Mouse (Mus musculus) midbrain, embryonic 13.5 days (tissue): ENCODE results near the gene Wdr92. TPM values are rescaled to one million over a fixed set of nuclear protein-coding genes. Genes with fewer than 3 reads are reported as not detected.

Source experiments
- ATAC-seq: fragments of 200-750 bp; cut with Nextera tagmentation; 2 replicates; pipeline ENCODE4 v1.8.0; 2017; ENCODE audit warnings: mild to moderate bottlenecking, moderate TSS enrichment, moderate library complexity
- H3K27ac ChIP-seq: fragments of 300-500 bp; sonication (generic); 2 replicates; pipeline ENCODE4 v1.5.1; 2015; ENCODE audit warnings: inconsistent platforms, mild to moderate bottlenecking, moderate library complexity
- H3K27me3 ChIP-seq: fragments of 300-500 bp; sonication (generic); 2 replicates; pipeline ENCODE4 v1.6.1; 2015; ENCODE audit warnings: mild to moderate bottlenecking, inconsistent platforms
- H3K36me3 ChIP-seq: fragments of 300-500 bp; sonication (generic); 2 replicates; pipeline ENCODE4 v1.6.1; 2015; ENCODE audit warnings: mild to moderate bottlenecking, inconsistent platforms
- H3K4me1 ChIP-seq: fragments of 300-500 bp; sonication (generic); replicated peaks from 2 replicates; pipeline ENCODE4 v1.6.1; 2015; ENCODE audit warnings: inconsistent platforms
- H3K4me2 ChIP-seq: fragments of 300-500 bp; sonication (generic); replicated peaks from 2 replicates; pipeline ENCODE4 v1.6.1; 2015; ENCODE audit warnings: moderate library complexity, mild to moderate bottlenecking, inconsistent platforms
- H3K4me3 ChIP-seq: fragments of 300-500 bp; sonication (generic); replicated peaks from 2 replicates; pipeline ENCODE4 v1.5.1; 2015; ENCODE audit warnings: mild to moderate bottlenecking, inconsistent platforms
- H3K9ac ChIP-seq: fragments of 300-500 bp; sonication (generic); replicated peaks from 2 replicates; pipeline ENCODE4 v1.6.1; 2015; ENCODE audit warnings: mild to moderate bottlenecking, inconsistent platforms
- H3K9me3 ChIP-seq: fragments of 300-500 bp; sonication (generic); 2 replicates; pipeline ENCODE4 v1.6.1; 2016; ENCODE audit warnings: mild to moderate bottlenecking, inconsistent platforms
- WGBS: fragments of 180-500 bp; shearing (Covaris S2); methylation state at CpG from one replicate; pipeline ENCODE4 v1.1.7; 2015; 5-methylcytosine and 5-hydroxymethylcytosine counted together
- polyA plus RNA-seq: library from polyadenylated mRNA; unstranded; fragments of >200 nt; fragmentation: Nextera tagmentation; extraction: Ambion mirVana; gene quantifications from 2 replicates; pipeline ENCODE4 v1.2.1, GENCODE M21; 2015

Gene Wdr92
- polyA plus RNA-seq, 1 experiment from 2014 or later: 23.0 TPM

DNA sequence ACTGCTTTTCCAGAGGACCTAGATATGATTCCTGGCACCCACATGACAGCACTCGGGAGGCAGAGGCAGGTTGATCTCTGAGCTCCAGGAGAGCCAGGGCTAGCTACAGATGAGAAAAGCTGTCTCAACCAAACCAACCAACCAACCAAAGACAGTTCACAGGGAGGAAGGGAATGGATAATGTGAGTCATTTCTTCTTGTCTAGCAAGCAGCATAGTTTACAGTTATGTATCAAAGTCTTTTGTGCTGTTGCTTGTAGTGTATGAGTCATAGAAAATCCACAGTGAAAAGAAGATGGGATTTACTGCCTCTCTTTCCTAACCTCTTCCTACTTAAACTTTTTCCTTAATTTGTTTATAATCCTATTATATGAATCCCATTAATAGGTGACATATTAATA lies 5.3 kb upstream of the Wdr92 start:
- 96% methylated on average over 1 of the region's 1 CpGs for WGBS
- H3K4me3 ChIP-seq: no peak overlapping the region
- H3K9me3 ChIP-seq: peaks cover 6% of the 10 kb centered on the region; the same call in 1 of the 2 replicates
- H3K4me2 ChIP-seq: no peak overlapping the region
- H3K27ac ChIP-seq: no peak overlapping the region
- H3K27me3 ChIP-seq: no peaks in the 10 kb centered on the region
- H3K9ac ChIP-seq: no peak overlapping the region
- H3K4me1 ChIP-seq: peaks cover 7% of the 10 kb centered on the region; the same call in 1 of the 2 replicates
- peaks cover 4% of the 10 kb centered on the region; the same call in 1 of the 2 replicates for H3K36me3 ChIP-seq
- no peak for ATAC-seq

DNA sequence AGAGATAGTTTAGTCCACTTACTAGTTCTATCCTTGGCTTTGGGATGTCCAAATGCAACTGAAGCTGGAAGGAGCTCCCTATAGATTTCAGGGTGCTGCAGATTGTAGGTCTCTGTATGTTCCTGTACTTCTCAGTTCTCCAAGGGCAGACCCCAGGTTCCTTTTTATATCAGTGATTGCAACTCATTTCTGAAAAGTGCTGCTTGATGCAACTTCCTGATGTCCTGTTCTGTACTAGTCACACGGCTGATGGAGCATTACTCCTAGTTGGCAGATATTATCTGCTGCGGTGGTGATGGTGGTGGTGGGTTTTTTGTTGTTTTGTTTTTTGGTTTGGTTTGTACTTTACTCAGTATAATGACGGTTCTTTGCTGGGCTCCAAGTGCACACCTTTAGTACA lies 1.2 kb upstream of the Wdr92 start:
- H3K27me3 ChIP-seq: no peaks in the 10 kb centered on the region
- H3K36me3 ChIP-seq: 0 out of 2 replicates have a peak, but pooled peaks cover 3% of the 10 kb centered on the region
- H3K4me1 ChIP-seq: peaks cover 8% of the 10 kb centered on the region; the same call in 1 of the 2 replicates
- no peak overlapping the region for H3K4me3 ChIP-seq
- H3K4me2 ChIP-seq: no peak overlapping the region
- H3K27ac ChIP-seq: no peak overlapping the region
- no peak for ATAC-seq
- WGBS: 93% methylated on average over 3 of the region's 3 CpGs
- H3K9ac ChIP-seq: no peak overlapping the region
- no peaks in the 10 kb centered on the region for H3K9me3 ChIP-seq

DNA sequence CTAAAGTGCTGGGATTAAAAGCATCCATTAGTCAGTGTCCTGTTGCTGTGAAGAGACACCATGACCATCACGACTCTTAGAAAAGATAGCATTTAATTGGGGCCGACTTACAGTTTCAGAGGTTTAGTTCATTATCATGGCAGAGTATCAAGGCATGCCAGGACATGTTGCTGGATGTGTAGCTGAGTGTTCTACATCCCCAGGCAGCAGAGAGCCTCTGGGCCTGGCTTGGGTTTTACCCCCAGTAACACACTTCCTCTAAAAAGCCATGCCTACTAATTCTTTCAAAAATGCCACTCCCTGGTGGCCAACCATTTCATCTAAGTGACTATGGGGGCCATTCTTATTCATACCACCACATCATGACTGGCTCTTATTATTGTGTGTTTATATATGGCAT lies 1.3 kb downstream of the Wdr92 start:
- Histone ChIP-seq H3K9ac (no peak overlapping the region), H3K27me3 (no peaks in the 10 kb centered on the region), H3K9me3 (no peaks in the 10 kb centered on the region), H3K4me3 (no peak overlapping the region), H3K36me3 (0 out of 2 replicates have a peak, but pooled peaks cover 3% of the 10 kb centered on the region), H3K27ac (no peak overlapping the region), H3K4me1 (peaks cover 8% of the 10 kb centered on the region; the same call in 1 of the 2 replicates), H3K4me2 (no peak overlapping the region)
- ATAC-seq: no peak
- 90% methylated on average over 2 of the region's 2 CpGs for WGBS

DNA sequence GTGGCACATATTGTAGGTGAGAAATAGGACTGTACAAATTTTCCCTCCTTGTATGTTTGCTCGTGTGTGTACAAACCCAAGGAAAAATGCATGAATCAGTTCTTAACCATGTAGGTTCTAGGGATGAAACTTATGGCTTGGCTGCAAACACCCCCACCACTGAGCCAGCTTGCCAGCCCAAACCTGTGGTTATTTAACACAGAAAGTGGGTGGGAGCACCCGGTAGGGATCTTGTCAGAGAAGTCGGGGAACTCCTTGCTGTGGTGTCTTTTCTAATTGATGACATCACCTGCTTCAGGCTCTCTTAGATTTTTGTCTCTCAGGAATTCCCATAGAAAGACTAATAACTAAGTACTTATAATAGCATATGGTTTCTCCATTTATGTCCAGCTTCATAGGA lies 5.7 kb downstream of the Wdr92 start:
- WGBS: 87% methylated on average over 3 of the region's 3 CpGs

DNA sequence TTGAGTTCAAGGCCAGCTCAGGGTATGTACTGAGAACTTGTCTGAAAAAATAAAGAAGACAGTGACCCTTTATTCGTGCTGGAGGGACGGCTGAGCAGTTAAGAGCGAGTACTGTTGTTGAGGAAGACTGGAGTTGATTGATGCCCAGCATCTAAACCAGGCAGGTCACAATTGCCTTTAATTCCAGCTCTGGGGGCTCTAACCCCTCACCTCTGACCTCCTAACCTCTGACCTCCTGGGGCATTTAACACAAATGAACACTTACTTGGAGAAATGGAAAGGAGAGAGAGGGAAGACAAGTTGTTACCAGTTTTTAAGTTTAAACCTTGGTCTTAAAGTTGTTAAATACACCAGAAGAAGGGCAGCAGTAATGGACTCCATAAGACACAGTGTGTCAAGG lies 6.9 kb downstream of the Wdr92 start:
- no peaks in the 10 kb centered on the region for H3K36me3 ChIP-seq
- H3K9me3 ChIP-seq: no peaks in the 10 kb centered on the region
- H3K27ac ChIP-seq: no peak overlapping the region
- H3K4me3 ChIP-seq: no peak overlapping the region
- no peak overlapping the region for H3K9ac ChIP-seq
- no peak for ATAC-seq
- peaks cover 14% of the 10 kb centered on the region for H3K4me1 ChIP-seq
- no peaks in the 10 kb centered on the region for H3K27me3 ChIP-seq
- WGBS: 39% methylated on average over 3 of the region's 3 CpGs
- H3K4me2 ChIP-seq: no peak overlapping the region

More for the DNA sequence above, 5.7 kb downstream of the Wdr92 start:
- Histone ChIP-seq H3K4me3 (no peak overlapping the region), H3K27ac (no peak overlapping the region), H3K9me3 (no peaks in the 10 kb centered on the region), H3K4me2 (no peak overlapping the region), H3K9ac (no peak overlapping the region), H3K4me1 (peaks cover 13% of the 10 kb centered on the region), H3K27me3 (no peaks in the 10 kb centered on the region), H3K36me3 (0 out of 2 replicates have a peak, but pooled peaks cover 3% of the 10 kb centered on the region)
- ATAC-seq: no peak

DNA sequence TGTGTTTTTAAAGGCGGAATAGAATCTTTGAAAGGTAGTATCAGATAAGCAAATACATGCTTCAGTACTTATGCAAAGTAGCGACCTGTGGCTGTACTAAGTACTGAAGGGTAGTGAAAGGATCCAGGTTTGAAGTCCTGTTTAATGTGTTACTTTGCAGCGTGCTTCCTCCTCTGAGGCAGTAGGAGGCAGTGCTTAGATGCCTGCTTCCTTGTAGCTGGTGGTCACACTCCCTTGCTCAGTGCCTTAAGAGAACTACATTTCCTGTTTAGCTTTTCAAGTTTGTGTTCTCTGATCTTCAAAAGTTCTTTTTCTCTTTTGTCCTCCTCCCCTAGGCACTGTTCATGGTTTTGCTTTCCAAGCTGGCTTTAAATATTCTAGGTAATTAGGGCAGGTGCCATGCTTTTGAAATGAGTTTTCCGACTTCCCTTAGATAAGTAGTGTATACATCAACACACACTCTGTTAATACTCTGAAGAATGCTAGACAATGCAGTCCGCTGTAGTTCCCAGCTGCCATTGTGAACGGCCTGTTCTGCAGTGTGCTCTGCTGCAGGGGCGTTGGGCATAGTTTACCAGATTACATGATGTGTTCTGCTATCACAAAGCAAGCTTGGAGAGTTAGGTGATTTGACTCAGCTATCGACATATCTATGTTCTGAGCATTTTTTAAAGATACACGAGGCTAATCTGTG lies 10.4 kb downstream of the Wdr92 start:
- Histone ChIP-seq H3K4me1 (peaks cover 14% of the 10 kb centered on the region), H3K9me3 (no peaks in the 10 kb centered on the region), H3K27ac (no peak overlapping the region), H3K9ac (no peak overlapping the region), H3K36me3 (peaks cover 32% of the 10 kb centered on the region), H3K27me3 (no peaks in the 10 kb centered on the region), H3K4me2 (no peak overlapping the region), H3K4me3 (no peak overlapping the region)
- WGBS: 46% methylated on average over 9 of the region's 9 CpGs
- ATAC-seq: peak; percentile 69; the same call in 1 of the 2 replicates

DNA sequence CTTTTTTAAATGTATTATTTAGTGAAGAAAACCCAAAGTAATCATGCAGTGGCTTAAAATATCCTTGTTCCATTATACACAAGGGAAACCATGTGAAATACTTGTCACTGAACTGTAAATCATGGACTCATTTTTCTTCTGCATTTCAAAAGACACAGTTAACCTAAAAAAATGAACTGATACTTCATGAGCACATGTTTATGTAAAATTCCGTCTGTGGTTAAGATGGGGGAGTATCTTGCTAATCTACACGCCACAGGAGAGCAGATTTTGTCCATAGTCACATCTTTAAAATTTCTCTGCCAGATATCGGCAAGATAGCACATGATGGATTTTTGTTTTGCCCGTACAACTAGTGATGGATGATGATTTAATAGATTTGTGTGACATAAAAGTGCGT lies 17.3 kb downstream of the Wdr92 start:
- 97% methylated on average over 5 of the region's 5 CpGs for WGBS
- ATAC-seq: no peak
- Histone ChIP-seq H3K4me2 (no peak overlapping the region), H3K4me3 (no peak overlapping the region), H3K9me3 (no peaks in the 10 kb centered on the region), H3K36me3 (peaks cover 76% of the 10 kb centered on the region), H3K27me3 (no peaks in the 10 kb centered on the region), H3K4me1 (no peaks in the 10 kb centered on the region), H3K27ac (no peak overlapping the region), H3K9ac (no peak overlapping the region)

DNA sequence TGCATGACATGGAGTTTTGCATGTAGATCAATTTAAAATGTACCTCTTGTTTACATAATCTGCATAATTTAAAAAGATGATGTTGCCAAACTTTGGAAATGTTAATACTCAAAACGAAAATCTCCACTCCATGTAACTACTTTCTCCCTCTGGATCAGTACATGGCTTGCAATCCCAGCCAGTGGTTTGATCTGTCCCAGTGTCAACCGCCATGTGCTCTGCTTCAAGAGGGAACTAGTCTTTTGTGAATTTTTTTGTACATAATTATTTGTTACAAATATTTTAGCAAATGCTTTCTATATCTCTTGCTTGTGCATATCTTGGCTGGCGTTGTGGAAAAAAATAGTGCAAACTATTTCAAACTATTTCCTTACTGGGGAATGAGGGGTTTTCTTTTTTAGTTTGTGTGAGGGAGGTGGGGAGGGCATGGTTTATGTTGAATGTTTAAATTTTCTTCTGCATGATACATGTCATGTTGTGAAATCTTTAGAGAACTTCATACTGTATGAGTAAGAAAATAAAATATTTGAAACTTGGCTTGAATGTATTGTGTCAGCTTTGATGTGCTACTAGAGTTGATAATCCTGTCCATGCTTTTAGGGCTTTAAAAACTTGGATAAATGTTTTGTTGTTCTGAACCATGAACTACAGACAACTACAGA lies 18.1 kb downstream of the Wdr92 start:
- WGBS: 97% methylated on average over 3 of the region's 3 CpGs
- no peak for ATAC-seq
- Histone ChIP-seq H3K27ac (no peak overlapping the region), H3K4me2 (no peak overlapping the region), H3K27me3 (no peaks in the 10 kb centered on the region), H3K9ac (no peak overlapping the region), H3K9me3 (no peaks in the 10 kb centered on the region), H3K36me3 (peaks cover 68% of the 10 kb centered on the region), H3K4me1 (no peaks in the 10 kb centered on the region), H3K4me3 (no peak overlapping the region)

DNA sequence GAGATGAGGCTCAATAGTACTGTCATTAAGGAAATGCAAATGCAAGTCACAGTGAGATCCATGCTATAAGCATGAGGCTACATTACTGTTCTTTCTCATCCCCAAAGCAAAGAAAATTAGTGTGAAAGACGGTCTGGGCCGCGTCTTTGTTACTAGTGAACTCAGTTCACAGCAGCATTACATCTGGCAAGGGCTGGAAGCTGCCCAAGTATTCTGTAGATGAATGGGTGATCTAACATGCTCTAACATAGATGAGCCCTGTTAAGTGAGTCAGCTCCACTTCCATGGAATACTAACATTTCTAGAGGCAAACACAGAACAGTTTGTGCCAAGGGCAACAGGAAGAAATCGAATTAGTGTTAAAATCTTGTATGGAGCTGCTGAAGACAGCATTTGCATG lies 19.0 kb downstream of the Wdr92 start:
- H3K4me2 ChIP-seq: no peak overlapping the region
- no peaks in the 10 kb centered on the region for H3K4me1 ChIP-seq
- H3K27ac ChIP-seq: no peak overlapping the region
- peaks cover 59% of the 10 kb centered on the region for H3K36me3 ChIP-seq
- H3K27me3 ChIP-seq: no peaks in the 10 kb centered on the region
- ATAC-seq: no peak
- H3K9ac ChIP-seq: no peak overlapping the region
- H3K9me3 ChIP-seq: no peaks in the 10 kb centered on the region
- 94% methylated on average over 4 of the region's 4 CpGs for WGBS
- H3K4me3 ChIP-seq: no peak overlapping the region

DNA sequence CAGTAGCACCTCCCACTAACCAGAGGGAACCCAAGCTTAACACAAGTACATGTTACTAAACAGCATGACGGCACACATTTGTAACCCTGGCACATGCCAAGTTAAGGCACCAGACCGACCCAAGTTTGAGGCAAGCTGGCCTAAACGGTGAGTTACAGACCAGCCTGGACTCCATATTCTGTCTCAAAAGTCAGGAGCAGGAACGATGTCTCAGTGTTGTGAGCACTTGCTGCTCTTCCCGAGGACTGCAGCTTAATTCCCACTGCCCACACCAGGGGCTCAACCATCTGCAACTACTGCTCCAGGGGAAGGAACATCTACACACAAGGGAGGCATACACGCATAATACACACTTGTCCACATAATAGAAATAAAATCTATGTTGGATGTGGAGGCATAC lies 20.6 kb downstream of the Wdr92 start:
- H3K4me1 ChIP-seq: no peaks in the 10 kb centered on the region

DNA sequence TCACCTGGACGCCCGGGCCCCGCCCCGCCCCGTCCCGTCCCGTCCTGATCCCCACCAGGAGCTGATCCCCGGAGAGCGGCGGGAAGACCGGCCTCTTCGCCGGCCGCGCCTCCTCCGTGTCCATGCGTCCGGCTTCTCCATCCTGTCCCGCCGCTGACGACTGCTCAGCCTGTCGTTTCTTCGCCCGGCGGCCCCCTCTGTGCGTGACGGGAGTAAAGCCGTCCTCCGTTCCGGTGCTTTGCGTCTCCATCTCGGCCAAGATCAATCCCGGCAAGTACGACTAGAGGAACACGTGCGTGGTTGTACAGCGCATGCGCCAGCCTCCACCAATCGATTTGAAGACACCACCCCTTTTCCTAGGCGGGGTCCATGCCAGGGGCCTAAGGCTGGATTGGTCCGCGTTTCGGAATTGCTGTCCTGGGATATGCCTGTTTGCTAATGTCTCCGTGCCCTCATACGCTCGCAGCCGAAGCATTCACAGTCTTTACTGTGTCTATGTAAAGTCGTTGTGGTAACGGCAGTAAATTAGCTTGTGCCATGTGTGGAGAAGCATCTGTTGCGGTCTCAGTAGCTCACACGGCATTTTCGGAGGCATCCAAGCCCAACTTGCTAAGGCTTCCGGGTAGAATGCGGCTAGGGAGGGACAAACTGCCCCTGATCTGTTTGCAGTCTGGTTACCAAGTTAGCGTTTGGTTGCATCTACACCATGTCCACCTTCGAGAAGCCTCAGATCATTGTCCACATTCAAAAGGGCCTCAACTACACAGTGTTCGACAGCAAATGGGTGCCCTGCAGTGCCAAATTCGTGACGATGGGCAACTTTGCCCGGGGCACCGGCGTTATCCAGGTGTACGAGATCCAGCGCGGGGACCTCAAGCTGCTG lies 29.6 kb downstream of the Wdr92 start, which contains the start of gene Pno1:
Pno1 (minus strand) TSS at position 311 of the 883 bp plus-strand sequence.
- no peaks in the 10 kb centered on the region for H3K27me3 ChIP-seq
- 1% methylated on average over 62 of the region's 65 CpGs for WGBS
- H3K9me3 ChIP-seq: no peaks in the 10 kb centered on the region
- ATAC-seq: peak; percentile 99
- H3K4me1 ChIP-seq: peaks cover 24% of the 10 kb centered on the region
- peaks cover 20% of the 10 kb centered on the region for H3K36me3 ChIP-seq
- H3K4me2 ChIP-seq: peak within 1 kb of the TSS; percentile 74
- H3K4me3 ChIP-seq: peak within 1 kb of the TSS; percentile 94
- H3K9ac ChIP-seq: peak within 1 kb of the TSS; percentile 86
- peak within 1 kb of the TSS; percentile 77 for H3K27ac ChIP-seq

More for the DNA sequence above, 20.6 kb downstream of the Wdr92 start:
- no peak overlapping the region for H3K4me3 ChIP-seq
- H3K36me3 ChIP-seq: peaks cover 56% of the 10 kb centered on the region
- H3K27me3 ChIP-seq: no peaks in the 10 kb centered on the region
- H3K4me2 ChIP-seq: no peak overlapping the region
- H3K9me3 ChIP-seq: no peaks in the 10 kb centered on the region
- ATAC-seq: peak; percentile 20; the same call in 1 of the 2 replicates
- WGBS: 88% methylated on average over 6 of the region's 6 CpGs
- no peak overlapping the region for H3K9ac ChIP-seq
- no peak overlapping the region for H3K27ac ChIP-seq

DNA sequence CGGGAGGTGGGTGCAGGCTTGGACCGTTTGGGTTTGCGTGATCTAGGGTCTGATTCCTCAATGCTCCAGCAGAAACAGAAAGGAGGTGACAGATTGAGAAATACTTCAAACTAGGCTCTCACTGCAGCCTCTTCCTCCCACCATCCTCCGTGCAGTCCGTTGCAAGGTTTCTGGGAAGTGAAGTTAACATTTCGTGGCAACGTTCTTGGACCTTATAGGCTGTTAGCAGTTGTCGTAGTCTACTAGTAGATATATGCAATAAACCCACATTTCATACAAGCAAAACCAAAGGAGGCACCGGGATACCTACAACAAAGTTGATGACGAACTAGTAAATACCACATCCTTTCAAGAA lies 30.2 kb downstream of the Wdr92 start:
- peak overlapping the region; percentile 86 for H3K9ac ChIP-seq
- peaks cover 24% of the 10 kb centered on the region for H3K4me1 ChIP-seq
- H3K4me2 ChIP-seq: peak overlapping the region; percentile 74
- no peaks in the 10 kb centered on the region for H3K9me3 ChIP-seq
- no peaks in the 10 kb centered on the region for H3K27me3 ChIP-seq
- peak overlapping the region; percentile 94 for H3K4me3 ChIP-seq
- no peak for ATAC-seq
- 4% methylated on average over 10 of the region's 10 CpGs for WGBS
- H3K36me3 ChIP-seq: peaks cover 16% of the 10 kb centered on the region
- peak overlapping the region; percentile 77 for H3K27ac ChIP-seq
